Mouse (Mus musculus): Measurements from ENCODE around the gene Ptpro.

GRCm38 (mm10) chr6:137425500-137426432 lies 173.6 kb downstream of the Ptpro start:
- TF ChIP-seq CTCF (conservative IDR thresholded peaks at IDR 0.05; ENCODE audit: low read length) (no peak), NANOG (IDR thresholded peaks at IDR 0.05; ENCODE audit: borderline replicate concordance, low read length) (no peak)

Measured in E14TG2a.4 (cell line).